Mouse (Mus musculus) B cell, adult 62 days (primary cell): ENCODE data around the gene Mtfr1l. TPM values are rescaled to one million over a fixed set of nuclear protein-coding genes. Genes with fewer than 3 reads are reported as not detected.

Experiments
- total RNA-seq: library from RNA; stranded (reverse); gene quantifications from 4 replicates; pipeline ENCODE4 v1.2.4, GENCODE M21; 2023

Mtfr1l gene
- 41.8 to 47.0 TPM (median 46.7 TPM) in 4 replicates for total RNA-seq

DNA sequence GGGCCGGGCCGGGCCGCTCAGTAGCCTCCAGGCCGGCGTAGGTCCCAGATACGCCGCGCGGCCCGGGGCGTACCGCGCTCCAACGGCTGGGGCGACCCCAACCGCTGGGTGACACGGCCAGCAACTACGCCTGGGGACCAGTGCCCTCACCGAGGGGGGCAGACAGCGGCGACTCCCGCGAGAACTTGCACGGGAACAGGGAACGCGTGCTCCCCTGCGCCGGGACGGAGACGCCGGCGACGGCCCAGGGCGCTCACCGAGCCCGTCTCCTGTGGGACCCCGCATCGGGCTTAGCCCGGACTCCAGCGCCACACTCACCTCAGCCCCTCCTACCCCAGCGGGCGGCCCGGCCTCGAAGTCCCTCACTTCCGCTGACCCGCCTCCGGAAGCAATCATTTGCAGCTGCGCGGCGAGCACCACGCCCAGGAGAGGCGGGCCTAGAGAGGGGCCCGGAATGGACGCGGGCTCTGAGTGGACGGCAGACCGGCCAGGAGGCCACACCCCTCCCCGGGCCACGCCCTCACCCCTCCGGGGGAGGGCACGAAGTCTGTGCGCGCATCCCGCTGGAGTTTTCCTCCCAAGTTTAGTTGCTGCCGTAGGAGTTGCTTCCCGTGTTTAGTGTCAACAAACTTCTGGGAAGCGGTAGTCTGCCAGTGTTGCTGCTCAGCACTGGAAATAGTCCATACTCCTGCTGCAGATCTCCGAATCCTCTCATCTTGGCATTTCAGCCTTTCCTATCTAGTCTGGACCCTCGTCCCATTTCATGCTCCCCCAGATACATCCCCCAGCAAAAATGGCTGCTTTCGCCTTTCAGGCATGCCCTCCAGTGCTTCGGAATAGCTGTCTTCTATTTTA, at the start of gene Mtfr1l:
Gene Mtfr1l, minus strand, starts transcription at position 456 of the 855 bp plus-strand sequence.

GRCm38 (mm10) chr4:134551494-134552316, 16.5 kb upstream of the Mtfr1l start, which contains the start of gene Selenon:
Gene Selenon (minus strand): TSS chr4:134552166.

DNA sequence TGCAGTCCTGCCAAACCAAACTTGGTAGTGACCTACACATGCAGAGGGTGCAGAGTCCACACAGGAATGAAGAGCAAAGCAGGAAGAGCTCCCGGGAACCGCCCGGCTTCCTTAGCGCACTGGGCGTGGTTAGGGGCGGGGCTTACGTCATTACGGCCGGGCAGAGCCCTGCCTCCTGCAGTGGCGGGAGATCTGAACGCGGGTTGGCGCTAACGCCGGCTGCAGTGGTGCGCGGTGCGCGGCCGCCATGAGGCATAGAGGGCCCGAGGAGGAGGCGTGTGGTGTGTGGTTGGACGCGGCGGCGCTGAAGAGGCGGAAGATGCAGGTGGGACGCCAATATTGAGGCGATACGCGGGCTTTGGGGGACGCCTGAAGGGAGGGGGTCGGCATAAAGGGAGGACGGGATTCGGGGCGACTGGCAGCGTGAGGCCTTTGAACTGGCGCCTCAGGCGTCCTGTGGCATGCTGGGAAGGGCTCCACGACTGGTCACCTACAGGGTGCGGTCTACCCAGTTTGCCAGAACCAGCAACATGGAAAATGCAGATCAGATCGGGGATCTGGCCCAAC, 24.3 kb downstream of the Mtfr1l start, which contains the start of gene Aunip:
Gene Aunip, plus strand, starts transcription at position 155 of the 567 bp plus-strand sequence.

DNA sequence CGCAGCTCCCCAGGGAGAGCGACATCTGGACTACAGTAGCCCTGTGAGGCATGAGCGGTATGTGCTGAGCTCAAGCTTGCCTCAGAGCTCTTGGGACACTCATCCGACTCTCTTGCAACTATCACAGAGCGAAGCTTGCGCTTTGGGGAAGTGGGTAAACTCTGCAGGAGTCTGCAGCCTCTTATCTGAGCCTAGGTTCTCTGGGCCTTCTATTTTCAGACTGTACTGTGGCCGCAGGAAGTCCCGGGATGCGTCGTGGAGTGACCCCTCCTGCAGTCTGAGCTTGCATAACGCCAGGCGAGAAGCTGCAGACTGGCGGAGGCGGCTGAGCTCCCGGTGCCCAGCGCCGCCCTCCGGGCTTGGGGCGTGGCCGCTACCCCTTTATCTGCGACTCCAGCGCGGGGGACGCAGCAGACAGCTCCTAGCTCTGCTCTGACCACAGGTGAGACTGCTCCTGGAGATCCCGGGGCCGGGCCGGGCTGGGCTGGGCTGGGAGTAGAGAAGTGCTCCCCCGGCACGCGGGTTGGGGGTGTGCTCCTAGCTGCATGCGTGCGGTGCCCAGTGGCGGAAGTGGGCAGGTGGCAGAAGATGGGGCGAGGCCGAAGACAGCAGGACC, 38.5 kb downstream of the Mtfr1l start, which contains the start of gene Paqr7:
Gene Paqr7, plus strand, starts transcription at position 103 of the 616 bp plus-strand sequence.

Other genes starting within 250 kb of the Mtfr1l start
- 9.3 to 13.0 TPM (median 11.1 TPM) in 4 replicates for gene Pdik1l, start 247.5 kb downstream of the Mtfr1l start, total RNA-seq
- gene Trim63, start 220.3 kb downstream of the Mtfr1l start, total RNA-seq, result not detected in 4 replicates
- gene Slc30a2, start 192.2 kb downstream of the Mtfr1l start, total RNA-seq, result not detected in 4 replicates
- 1.5 to 2.0 TPM (median 1.7 TPM) in 4 replicates for gene Extl1, start 151.5 kb downstream of the Mtfr1l start, total RNA-seq
- 1.4 to 3.0 TPM (median 2.1 TPM) in 4 replicates for gene Pafah2, start 139.1 kb downstream of the Mtfr1l start, total RNA-seq
- 29.6 to 39.7 TPM (median 33.1 TPM) in 4 replicates for gene Stmn1, start 67.1 kb downstream of the Mtfr1l start, total RNA-seq
- gene Paqr7, start 38.7 kb downstream of the Mtfr1l start, total RNA-seq, result 1.9 to 3.9 TPM (median 2.9 TPM) in 4 replicates
- gene Aunip, start 24.4 kb downstream of the Mtfr1l start, total RNA-seq, result not detected in 4 replicates
- 0.54 to 3.4 TPM (median 1.6 TPM) in 4 replicates for gene Selenon, start 16.8 kb upstream of the Mtfr1l start, total RNA-seq
- gene Man1c1, start 168.9 kb upstream of the Mtfr1l start, total RNA-seq, result 5.9 to 7.3 TPM (median 6.8 TPM) in 4 replicates
- 15.8 to 16.7 TPM (median 16.4 TPM) in 4 replicates for gene Ldlrap1, start 232.6 kb upstream of the Mtfr1l start, total RNA-seq